Mouse (Mus musculus): ENCODE data around the gene Ppp6r2. TPM values are rescaled to one million over a fixed set of nuclear protein-coding genes. Genes with fewer than 3 reads are reported as not detected.

Ppp6r2 gene
- polyA plus RNA-seq, 1 experiment from 2014 or later = 92.7 TPM

GRCm38 (mm10) chr15:89195690-89196312, 15.6 kb upstream of the Ppp6r2 start:
- peaks cover 6% of the 10 kb centered on the region for H3K4me1 ChIP-seq (ENCODE audit: control insufficient read depth, insufficient read depth, low read length)
- no peaks in the 10 kb centered on the region for H3K9me3 ChIP-seq (ENCODE audit: control insufficient read depth, low read length)
- H3K4me3 ChIP-seq (ENCODE audit: low read depth, low read length) = peak overlapping the region; percentile 93
- H3K4me2 ChIP-seq (ENCODE audit: low read depth, low read length) = peak overlapping the region; percentile 79
- ATAC-seq (ENCODE audit: low read depth) = peak; percentile 91
- under 1% methylated on average over 25 of the region's 25 CpGs for WGBS
- no peaks in the 10 kb centered on the region for H3K27me3 ChIP-seq (ENCODE audit: control insufficient read depth, insufficient read depth, low read length)
- H3K9ac ChIP-seq (replicated peaks; ENCODE audit: low read depth, low read length) = peak overlapping the region; percentile 98
- H3K36me3 ChIP-seq (ENCODE audit: control insufficient read depth, insufficient read depth, low read length) = no peaks in the 10 kb centered on the region
- peak overlapping the region; percentile 98 for H3K27ac ChIP-seq (ENCODE audit: low read depth, low read length)

GRCm38 (mm10) chr15:89196313-89196706, 15.0 kb upstream of the Ppp6r2 start, which contains the start of gene Dennd6b:
TSS of gene Dennd6b (minus strand) at chr15:89196496.
- Histone ChIP-seq H3K9me3 (ENCODE audit: control insufficient read depth, low read length) (no peaks in the 10 kb centered on the region), H3K27me3 (ENCODE audit: control insufficient read depth, insufficient read depth, low read length) (no peaks in the 10 kb centered on the region), H3K4me1 (ENCODE audit: control insufficient read depth, insufficient read depth, low read length) (peaks cover 6% of the 10 kb centered on the region), H3K36me3 (ENCODE audit: control insufficient read depth, insufficient read depth, low read length) (no peaks in the 10 kb centered on the region), H3K4me3 (ENCODE audit: low read depth, low read length) (peak within 1 kb of the TSS; percentile 93), H3K27ac (ENCODE audit: low read depth, low read length) (peak within 1 kb of the TSS; percentile 98), H3K4me2 (ENCODE audit: low read depth, low read length) (peak within 1 kb of the TSS; percentile 79), H3K9ac (replicated peaks; ENCODE audit: low read depth, low read length) (peak within 1 kb of the TSS; percentile 98)
- peak; percentile 98 for ATAC-seq (ENCODE audit: low read depth)
- WGBS = 0% methylated on average over 38 of the region's 38 CpGs

- Histone ChIP-seq H3K4me1 (ENCODE audit: control insufficient read depth, insufficient read depth, low read length) (peaks cover 6% of the 10 kb centered on the region), H3K36me3 (ENCODE audit: control insufficient read depth, insufficient read depth, low read length) (no peaks in the 10 kb centered on the region), H3K9me3 (ENCODE audit: control insufficient read depth, low read length) (no peaks in the 10 kb centered on the region; the same call in 1 of the 2 replicates), H3K27me3 (ENCODE audit: control insufficient read depth, insufficient read depth, low read length) (no peaks in the 10 kb centered on the region), H3K9ac (replicated peaks; ENCODE audit: low read depth, low read length) (peak overlapping the region; percentile 98), H3K4me3 (ENCODE audit: low read depth, low read length) (peak overlapping the region; percentile 93), H3K4me2 (ENCODE audit: low read depth, low read length) (peak overlapping the region; percentile 79), H3K27ac (ENCODE audit: low read depth, low read length) (peak overlapping the region; percentile 98)
- 65% methylated on average over 15 of the region's 15 CpGs for WGBS
- ATAC-seq (ENCODE audit: low read depth) = no peak
Observed at GRCm38 (mm10) chr15:89197056-89197455, 14.3 kb upstream of the Ppp6r2 start.

- Histone ChIP-seq H3K9me3 (ENCODE audit: control insufficient read depth, low read length) (peaks cover 4% of the 10 kb centered on the region), H3K27ac (ENCODE audit: low read depth, low read length) (no peak overlapping the region), H3K4me1 (ENCODE audit: control insufficient read depth, insufficient read depth, low read length) (no peaks in the 10 kb centered on the region), H3K36me3 (ENCODE audit: control insufficient read depth, insufficient read depth, low read length) (no peaks in the 10 kb centered on the region), H3K27me3 (ENCODE audit: control insufficient read depth, insufficient read depth, low read length) (no peaks in the 10 kb centered on the region), H3K4me3 (ENCODE audit: low read depth, low read length) (no peak overlapping the region), H3K4me2 (ENCODE audit: low read depth, low read length) (no peak overlapping the region), H3K9ac (replicated peaks; ENCODE audit: low read depth, low read length) (no peak overlapping the region)
- WGBS = 91% methylated on average over 4 of the region's 4 CpGs
- ATAC-seq (ENCODE audit: low read depth) = no peak
Observed at GRCm38 (mm10) chr15:89207457-89207856, 3.9 kb upstream of the Ppp6r2 start.

GRCm38 (mm10) chr15:89209886-89210761, 1.2 kb upstream of the Ppp6r2 start:
- ATAC-seq (ENCODE audit: low read depth) = peak; percentile 21; the same call in 1 of the 2 replicates

GRCm38 (mm10) chr15:89211716-89212461, 536 bp downstream of the Ppp6r2 start:
- peak overlapping the region; percentile 99 for H3K9ac ChIP-seq (replicated peaks; ENCODE audit: low read depth, low read length)
- no peaks in the 10 kb centered on the region for H3K27me3 ChIP-seq (ENCODE audit: control insufficient read depth, insufficient read depth, low read length)
- H3K4me2 ChIP-seq (ENCODE audit: low read depth, low read length) = peak overlapping the region; percentile 71
- H3K4me3 ChIP-seq (ENCODE audit: low read depth, low read length) = peak overlapping the region; percentile 89
- no peaks in the 10 kb centered on the region for H3K9me3 ChIP-seq (ENCODE audit: control insufficient read depth, low read length)
- peak; percentile 19 for ATAC-seq (ENCODE audit: low read depth)
- peak overlapping the region; percentile 92 for H3K27ac ChIP-seq (ENCODE audit: low read depth, low read length)
- WGBS = under 1% methylated on average over 33 of the region's 35 CpGs
- peaks cover 15% of the 10 kb centered on the region; the same call in 1 of the 2 replicates for H3K4me1 ChIP-seq (ENCODE audit: control insufficient read depth, insufficient read depth, low read length)
- no peaks in the 10 kb centered on the region for H3K36me3 ChIP-seq (ENCODE audit: control insufficient read depth, insufficient read depth, low read length)

More at GRCm38 (mm10) chr15:89209886-89210761, 1.2 kb upstream of the Ppp6r2 start:
- H3K4me1 ChIP-seq (ENCODE audit: control insufficient read depth, insufficient read depth, low read length) = peaks cover 15% of the 10 kb centered on the region; the same call in 1 of the 2 replicates
- H3K9ac ChIP-seq (replicated peaks; ENCODE audit: low read depth, low read length) = peak overlapping the region; percentile 46; the same call in 1 of the 2 replicates
- H3K27me3 ChIP-seq (ENCODE audit: control insufficient read depth, insufficient read depth, low read length) = no peaks in the 10 kb centered on the region
- no peaks in the 10 kb centered on the region for H3K9me3 ChIP-seq (ENCODE audit: control insufficient read depth, low read length)
- H3K4me2 ChIP-seq (ENCODE audit: low read depth, low read length) = peak overlapping the region; percentile 51
- H3K27ac ChIP-seq (ENCODE audit: low read depth, low read length) = peak overlapping the region; percentile 77
- no peaks in the 10 kb centered on the region for H3K36me3 ChIP-seq (ENCODE audit: control insufficient read depth, insufficient read depth, low read length)
- WGBS = 24% methylated on average over 22 of the region's 22 CpGs
- H3K4me3 ChIP-seq (ENCODE audit: low read depth, low read length) = peak overlapping the region; percentile 21; the same call in 1 of the 2 replicates

GRCm38 (mm10) chr15:89212495-89212894, 1.1 kb downstream of the Ppp6r2 start:
- no peak for ATAC-seq (ENCODE audit: low read depth)
- H3K9me3 ChIP-seq (ENCODE audit: control insufficient read depth, low read length) = no peaks in the 10 kb centered on the region
- H3K4me3 ChIP-seq (ENCODE audit: low read depth, low read length) = peak overlapping the region; percentile 89
- peak overlapping the region; percentile 71 for H3K4me2 ChIP-seq (ENCODE audit: low read depth, low read length)
- 39% methylated on average over 6 of the region's 6 CpGs for WGBS
- H3K27me3 ChIP-seq (ENCODE audit: control insufficient read depth, insufficient read depth, low read length) = no peaks in the 10 kb centered on the region
- H3K4me1 ChIP-seq (ENCODE audit: control insufficient read depth, insufficient read depth, low read length) = peaks cover 15% of the 10 kb centered on the region; the same call in 1 of the 2 replicates
- H3K36me3 ChIP-seq (ENCODE audit: control insufficient read depth, insufficient read depth, low read length) = no peaks in the 10 kb centered on the region
- H3K27ac ChIP-seq (ENCODE audit: low read depth, low read length) = no peak overlapping the region
- peak overlapping the region; percentile 99 for H3K9ac ChIP-seq (replicated peaks; ENCODE audit: low read depth, low read length)

GRCm38 (mm10) chr15:89213517-89213916, 2.2 kb downstream of the Ppp6r2 start:
- 88% methylated on average over 3 of the region's 3 CpGs for WGBS
- H3K36me3 ChIP-seq (ENCODE audit: control insufficient read depth, insufficient read depth, low read length) = no peaks in the 10 kb centered on the region
- no peak for ATAC-seq (ENCODE audit: low read depth)
- H3K4me2 ChIP-seq (ENCODE audit: low read depth, low read length) = peak overlapping the region; percentile 71; the same call in 1 of the 2 replicates
- H3K9ac ChIP-seq (replicated peaks; ENCODE audit: low read depth, low read length) = no peak overlapping the region
- H3K4me1 ChIP-seq (ENCODE audit: control insufficient read depth, insufficient read depth, low read length) = peaks cover 15% of the 10 kb centered on the region; the same call in 1 of the 2 replicates
- no peaks in the 10 kb centered on the region for H3K9me3 ChIP-seq (ENCODE audit: control insufficient read depth, low read length)
- no peak overlapping the region for H3K4me3 ChIP-seq (ENCODE audit: low read depth, low read length)
- no peaks in the 10 kb centered on the region for H3K27me3 ChIP-seq (ENCODE audit: control insufficient read depth, insufficient read depth, low read length)
- H3K27ac ChIP-seq (ENCODE audit: low read depth, low read length) = no peak overlapping the region
